Mouse (Mus musculus): ENCODE data around the gene P2ry6. TPM values are rescaled to one million over a fixed set of nuclear protein-coding genes. Genes with fewer than 3 reads are reported as not detected.

Gene P2ry6
- polyA plus RNA-seq, 1 experiment from 2014 or later, result 3.9 TPM

- Histone ChIP-seq H3K27ac (replicated peaks) (peak overlapping the region; percentile 46), H3K4me2 (0 out of 2 replicates have a peak overlapping the region, but pooled peaks have one; percentile 9), H3K36me3 (no peaks in the 10 kb centered on the region), H3K4me1 (replicated peaks) (peaks cover 10% of the 10 kb centered on the region), H3K9me3 (no peaks in the 10 kb centered on the region), H3K4me3 (no peak overlapping the region), H3K27me3 (0 out of 2 replicates have a peak, but pooled peaks cover 5% of the 10 kb centered on the region), H3K9ac (no peak overlapping the region)
- WGBS, result 34% methylated on average over 21 of the region's 21 CpGs
- ATAC-seq (ENCODE audit: low read depth), result peak; percentile 70; the same call in 1 of the 2 replicates
These were observed 10.3 kb upstream of the P2ry6 start for GRCm38 (mm10) chr7:100984452-100985395.

- Histone ChIP-seq H3K4me1 (replicated peaks) (peaks cover 14% of the 10 kb centered on the region), H3K9me3 (no peaks in the 10 kb centered on the region), H3K4me2 (no peak overlapping the region), H3K4me3 (no peak overlapping the region), H3K27ac (replicated peaks) (no peak overlapping the region), H3K9ac (no peak overlapping the region), H3K27me3 (peaks cover 19% of the 10 kb centered on the region), H3K36me3 (no peaks in the 10 kb centered on the region)
- no peak for ATAC-seq (ENCODE audit: low read depth)
- 53% methylated on average over 2 of the region's 2 CpGs for WGBS
These were observed 4.7 kb upstream of the P2ry6 start for GRCm38 (mm10) chr7:100979175-100979574.

GRCm38 (mm10) chr7:100978171-100978570, 3.7 kb upstream of the P2ry6 start:
- Histone ChIP-seq H3K4me2 (no peak overlapping the region), H3K36me3 (no peaks in the 10 kb centered on the region), H3K4me3 (no peak overlapping the region), H3K27ac (replicated peaks) (no peak overlapping the region), H3K9me3 (no peaks in the 10 kb centered on the region), H3K9ac (no peak overlapping the region), H3K27me3 (peaks cover 29% of the 10 kb centered on the region), H3K4me1 (replicated peaks) (peaks cover 18% of the 10 kb centered on the region)
- no peak for ATAC-seq (ENCODE audit: low read depth)
- WGBS, result 84% methylated on average over 5 of the region's 5 CpGs

- no peaks in the 10 kb centered on the region for H3K36me3 ChIP-seq
- peaks cover 14% of the 10 kb centered on the region for H3K4me1 ChIP-seq (replicated peaks)
- no peak overlapping the region for H3K4me3 ChIP-seq
- no peak overlapping the region for H3K9ac ChIP-seq
- WGBS, result 37% methylated on average over 3 of the region's 3 CpGs
- H3K27me3 ChIP-seq, result peaks cover 41% of the 10 kb centered on the region
- no peak overlapping the region for H3K4me2 ChIP-seq
- H3K9me3 ChIP-seq, result no peaks in the 10 kb centered on the region
- no peak overlapping the region for H3K27ac ChIP-seq (replicated peaks)
- no peak for ATAC-seq (ENCODE audit: low read depth)
These were observed 1.6 kb downstream of the P2ry6 start for GRCm38 (mm10) chr7:100972875-100973274.

- Histone ChIP-seq H3K4me2 (no peak overlapping the region), H3K27ac (replicated peaks) (no peak overlapping the region), H3K9me3 (no peaks in the 10 kb centered on the region), H3K27me3 (peaks cover 21% of the 10 kb centered on the region), H3K9ac (no peak overlapping the region), H3K4me1 (replicated peaks) (peaks cover 3% of the 10 kb centered on the region), H3K4me3 (no peak overlapping the region), H3K36me3 (no peaks in the 10 kb centered on the region)
- ATAC-seq (ENCODE audit: low read depth), result no peak
- 82% methylated on average over 10 of the region's 10 CpGs for WGBS
These were observed 5.4 kb downstream of the P2ry6 start for GRCm38 (mm10) chr7:100968874-100969659.

GRCm38 (mm10) chr7:100968376-100968775, 6.1 kb downstream of the P2ry6 start:
- Histone ChIP-seq H3K9ac (no peak overlapping the region), H3K36me3 (no peaks in the 10 kb centered on the region), H3K4me1 (replicated peaks) (no peaks in the 10 kb centered on the region), H3K9me3 (no peaks in the 10 kb centered on the region), H3K4me3 (no peak overlapping the region), H3K27me3 (peaks cover 14% of the 10 kb centered on the region), H3K27ac (replicated peaks) (no peak overlapping the region), H3K4me2 (no peak overlapping the region)
- ATAC-seq (ENCODE audit: low read depth), result no peak
- WGBS, result 80% methylated on average over 6 of the region's 6 CpGs

- 85% methylated on average over 9 of the region's 9 CpGs for WGBS
- no peak overlapping the region for H3K4me3 ChIP-seq
- peaks cover 9% of the 10 kb centered on the region for H3K27me3 ChIP-seq
- H3K27ac ChIP-seq (replicated peaks), result no peak overlapping the region
- no peak overlapping the region for H3K9ac ChIP-seq
- no peak for ATAC-seq (ENCODE audit: low read depth)
- H3K36me3 ChIP-seq, result no peaks in the 10 kb centered on the region
- no peaks in the 10 kb centered on the region for H3K9me3 ChIP-seq
- H3K4me2 ChIP-seq, result no peak overlapping the region
- H3K4me1 ChIP-seq (replicated peaks), result no peaks in the 10 kb centered on the region
These were observed 6.6 kb downstream of the P2ry6 start for GRCm38 (mm10) chr7:100967850-100968249.

GRCm38 (mm10) chr7:100966014-100966413, 8.4 kb downstream of the P2ry6 start:
- Histone ChIP-seq H3K4me2 (no peak overlapping the region), H3K9ac (no peak overlapping the region), H3K27ac (replicated peaks) (no peak overlapping the region), H3K4me3 (no peak overlapping the region), H3K27me3 (no peaks in the 10 kb centered on the region; the same call in 1 of the 2 replicates), H3K9me3 (no peaks in the 10 kb centered on the region), H3K36me3 (no peaks in the 10 kb centered on the region), H3K4me1 (replicated peaks) (no peaks in the 10 kb centered on the region)
- WGBS, result 89% methylated on average over 7 of the region's 7 CpGs
- ATAC-seq (ENCODE audit: low read depth), result 0 out of 2 replicates have a peak, but pooled peaks have one; percentile 48

- Histone ChIP-seq H3K27me3 (no peaks in the 10 kb centered on the region), H3K36me3 (no peaks in the 10 kb centered on the region), H3K4me3 (no peak overlapping the region), H3K9ac (no peak overlapping the region), H3K27ac (replicated peaks) (no peak overlapping the region), H3K9me3 (no peaks in the 10 kb centered on the region), H3K4me2 (no peak overlapping the region), H3K4me1 (replicated peaks) (no peaks in the 10 kb centered on the region)
- 0 out of 2 replicates have a peak, but pooled peaks have one; percentile 15 for ATAC-seq (ENCODE audit: low read depth)
- 23% methylated on average over 4 of the region's 4 CpGs for WGBS
These were observed 9.4 kb downstream of the P2ry6 start for GRCm38 (mm10) chr7:100965079-100965478.

- Histone ChIP-seq H3K4me1 (replicated peaks) (no peaks in the 10 kb centered on the region), H3K9ac (no peak overlapping the region), H3K9me3 (no peaks in the 10 kb centered on the region), H3K4me3 (no peak overlapping the region), H3K27me3 (no peaks in the 10 kb centered on the region), H3K4me2 (no peak overlapping the region), H3K36me3 (no peaks in the 10 kb centered on the region), H3K27ac (replicated peaks) (no peak overlapping the region)
- 79% methylated on average over 6 of the region's 6 CpGs for WGBS
- ATAC-seq (ENCODE audit: low read depth), result no peak
These were observed 10.2 kb downstream of the P2ry6 start for GRCm38 (mm10) chr7:100964242-100964641.

GRCm38 (mm10) chr7:100963381-100963780, 11.1 kb downstream of the P2ry6 start:
- Histone ChIP-seq H3K27ac (replicated peaks) (no peak overlapping the region), H3K4me2 (no peak overlapping the region), H3K27me3 (no peaks in the 10 kb centered on the region), H3K9ac (no peak overlapping the region), H3K4me1 (replicated peaks) (no peaks in the 10 kb centered on the region), H3K9me3 (no peaks in the 10 kb centered on the region), H3K4me3 (no peak overlapping the region), H3K36me3 (no peaks in the 10 kb centered on the region)
- WGBS, result 79% methylated on average over 8 of the region's 8 CpGs
- no peak for ATAC-seq (ENCODE audit: low read depth)

- Histone ChIP-seq H3K27me3 (no peaks in the 10 kb centered on the region), H3K4me2 (no peak overlapping the region), H3K4me1 (replicated peaks) (no peaks in the 10 kb centered on the region), H3K9me3 (no peaks in the 10 kb centered on the region), H3K4me3 (no peak overlapping the region), H3K36me3 (no peaks in the 10 kb centered on the region), H3K27ac (replicated peaks) (no peak overlapping the region), H3K9ac (no peak overlapping the region)
- WGBS, result 78% methylated on average over 7 of the region's 7 CpGs
- ATAC-seq (ENCODE audit: low read depth), result no peak
These were observed 13.3 kb downstream of the P2ry6 start for GRCm38 (mm10) chr7:100961146-100961545.
